Mouse (Mus musculus): ENCODE measurements around the gene Uck1.
"Not testable (repeated sequence)": the region's sequence is repeated elsewhere in the genome, so short reads cannot be mapped to it uniquely, and the experiment has no call there.

Uck1 gene

GRCm38 (mm10) chr2:32259657-32260417, at the start of gene Uck1:
Uck1 (minus strand) TSS chr2:32260159.
- no peak for DNase-seq (ENCODE audit: low read depth)

DNA sequence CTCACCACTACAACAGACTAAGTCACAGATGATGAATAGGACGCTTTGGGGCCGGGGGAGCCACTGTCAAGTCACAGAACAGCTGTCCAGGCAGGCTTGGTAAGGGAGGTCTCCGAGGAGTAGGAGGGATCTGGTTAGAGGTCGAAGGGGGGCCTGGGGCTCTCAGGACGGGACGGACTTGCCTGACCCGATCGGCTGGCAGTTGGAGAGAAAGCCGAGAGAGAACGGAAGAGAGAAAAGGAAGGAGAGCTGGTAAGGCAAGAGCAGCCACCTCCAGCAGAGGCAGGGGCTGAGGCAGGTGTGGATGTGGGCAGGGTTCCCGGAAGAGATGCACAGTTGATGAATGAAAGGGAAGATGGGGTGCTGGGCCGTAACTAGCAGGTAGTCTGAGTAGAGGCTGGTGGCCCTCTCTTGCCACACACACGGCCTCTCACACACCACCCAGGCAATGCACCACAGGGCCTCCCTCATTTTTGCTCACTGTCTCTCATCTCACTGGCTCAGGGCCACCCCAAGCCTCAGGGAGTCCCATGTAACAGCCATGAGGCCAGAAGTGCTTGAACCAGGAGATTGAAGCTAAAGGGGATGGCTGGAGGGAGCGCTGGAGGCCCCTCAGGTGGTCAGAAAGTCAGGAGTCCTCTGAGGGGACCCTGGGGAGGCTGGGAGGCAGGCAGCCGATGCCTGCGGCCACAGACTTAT, 49.1 kb upstream of the Uck1 start:
- DNase-seq (ENCODE audit: low read depth), result no peak

DNA sequence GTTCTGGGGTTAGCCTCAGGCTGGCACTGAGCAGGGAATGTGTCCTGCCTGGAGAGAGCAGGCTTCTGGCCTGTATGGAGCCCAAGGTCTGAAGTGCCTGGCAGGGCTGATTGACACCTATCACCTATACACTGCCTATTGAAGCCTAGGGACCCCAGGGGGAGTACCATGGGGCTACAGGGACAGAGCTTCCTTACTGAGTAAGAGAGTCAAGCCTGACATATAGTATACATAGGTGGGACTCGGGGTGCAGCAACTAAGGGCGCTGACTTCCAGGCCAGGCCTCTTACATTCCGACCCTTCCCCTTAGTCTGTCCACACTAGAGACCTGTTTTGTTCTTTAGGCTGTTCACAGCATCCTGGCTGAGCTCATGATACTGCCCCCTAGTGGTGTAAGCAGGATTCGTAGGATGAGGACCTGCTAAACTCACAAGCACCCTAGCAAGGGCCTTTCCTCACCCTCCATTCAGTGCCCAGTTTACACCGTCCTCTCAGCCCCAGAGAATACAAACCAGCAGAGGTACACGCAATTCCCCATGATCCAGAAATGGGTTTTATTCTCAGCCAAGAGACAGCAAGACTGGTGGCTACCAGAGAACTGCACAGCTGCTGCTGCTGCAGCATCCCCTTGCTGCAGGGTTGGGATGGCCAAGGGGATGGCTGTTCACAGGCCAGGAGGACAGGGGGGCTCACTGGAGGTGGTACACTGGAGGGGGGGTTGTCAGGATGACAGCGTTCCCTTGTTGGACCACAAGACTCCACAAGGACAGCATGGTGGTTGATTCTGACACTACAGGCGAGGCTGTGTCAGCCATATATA, 48.2 kb upstream of the Uck1 start:
- DNase-seq (ENCODE audit: low read depth), result no peak

GRCm38 (mm10) chr2:32307247-32307798, 47.4 kb upstream of the Uck1 start:
- no peak for DNase-seq (ENCODE audit: low read depth)

DNA sequence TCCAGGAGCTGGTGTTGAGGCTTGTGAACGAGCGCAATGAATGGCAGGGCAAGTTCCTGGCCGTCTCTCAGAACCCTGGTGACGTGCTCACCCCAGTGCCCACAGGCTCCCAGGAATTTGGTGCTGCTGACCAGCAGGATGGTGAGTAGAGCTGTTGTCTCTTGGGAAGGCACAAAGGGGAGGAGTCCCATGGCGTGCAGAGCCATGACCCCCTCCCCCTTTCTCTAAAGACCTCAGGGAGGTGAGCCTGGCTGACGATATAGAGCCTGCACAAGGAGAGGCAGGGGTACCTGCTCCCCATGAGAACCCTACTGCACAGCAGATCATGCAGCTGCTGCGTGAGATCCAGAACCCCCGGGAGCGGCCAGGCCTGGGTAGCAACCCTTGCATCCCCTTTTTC, 46.2 kb upstream of the Uck1 start:
- no peak for DNase-seq (ENCODE audit: low read depth)

DNA sequence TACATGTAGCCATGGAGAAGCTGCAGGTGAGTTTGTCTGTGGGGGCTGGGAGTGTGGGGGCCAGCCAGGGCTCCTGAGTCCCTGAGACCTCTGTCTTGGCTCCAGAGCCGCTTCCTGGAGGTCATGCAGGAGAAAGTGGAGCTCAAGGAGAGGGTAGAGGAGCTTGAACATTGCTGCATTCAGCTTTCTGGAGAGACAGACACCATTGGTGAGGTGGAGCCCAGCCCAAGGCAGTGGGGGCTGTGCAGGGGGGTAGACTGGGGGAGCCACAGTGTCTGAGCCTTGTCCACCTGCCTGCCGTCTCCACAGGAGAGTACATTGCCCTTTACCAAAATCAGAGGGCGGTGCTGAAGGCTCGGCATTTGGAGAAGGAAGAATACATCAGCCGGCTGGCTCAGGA, 45.7 kb upstream of the Uck1 start:
- no peak for DNase-seq (ENCODE audit: low read depth)

- no peak for DNase-seq (ENCODE audit: low read depth)
Observed at GRCm38 (mm10) chr2:32304145-32304832, 44.3 kb upstream of the Uck1 start.

DNA sequence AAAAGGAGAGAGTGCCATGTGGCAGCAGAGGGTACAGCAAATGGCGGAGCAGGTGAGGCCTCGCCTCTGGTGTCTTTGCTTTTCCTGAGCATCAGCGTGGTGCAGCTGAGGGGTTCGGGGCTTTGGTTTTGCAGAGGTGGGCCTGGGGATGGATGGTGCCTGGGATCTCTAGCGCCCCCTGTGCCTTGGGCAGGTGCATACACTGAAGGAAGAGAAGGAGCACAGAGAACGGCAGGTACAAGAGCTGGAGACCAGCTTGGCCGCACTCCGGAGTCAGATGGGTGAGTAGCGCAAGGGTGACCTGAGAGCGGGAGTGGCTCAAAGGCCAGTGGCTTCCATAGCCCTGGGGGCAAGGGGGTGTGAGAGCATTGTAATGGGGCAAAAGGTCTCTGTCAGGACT, 43.0 kb upstream of the Uck1 start:
- no peak for DNase-seq (ENCODE audit: low read depth)

- DNase-seq (ENCODE audit: low read depth), result no peak
Observed at GRCm38 (mm10) chr2:32299469-32299868, 39.5 kb upstream of the Uck1 start.

DNA sequence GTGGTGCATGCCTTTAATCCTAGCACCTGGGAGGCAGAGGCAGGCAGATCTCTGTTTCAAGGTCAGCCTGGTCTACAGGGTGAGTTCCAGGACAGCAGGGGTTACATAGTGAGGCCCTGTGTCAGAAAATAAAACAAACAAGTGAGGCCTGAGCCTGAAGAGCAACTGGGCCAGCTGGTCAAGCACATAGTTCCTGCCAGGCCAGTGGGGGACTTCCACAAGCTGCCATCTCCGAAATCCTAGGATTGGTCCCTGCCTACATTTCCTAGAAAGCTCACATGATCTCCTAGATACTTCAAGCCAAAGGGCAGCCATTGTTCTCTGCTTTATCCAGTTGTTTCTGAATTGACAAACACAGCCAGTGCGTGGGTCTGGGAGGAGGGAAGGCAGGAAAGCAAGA, 35.9 kb upstream of the Uck1 start:
- not testable (repeated sequence) for DNase-seq (ENCODE audit: low read depth)

- no peak for DNase-seq (ENCODE audit: low read depth)
Observed at GRCm38 (mm10) chr2:32295285-32295684, 35.3 kb upstream of the Uck1 start.

DNA sequence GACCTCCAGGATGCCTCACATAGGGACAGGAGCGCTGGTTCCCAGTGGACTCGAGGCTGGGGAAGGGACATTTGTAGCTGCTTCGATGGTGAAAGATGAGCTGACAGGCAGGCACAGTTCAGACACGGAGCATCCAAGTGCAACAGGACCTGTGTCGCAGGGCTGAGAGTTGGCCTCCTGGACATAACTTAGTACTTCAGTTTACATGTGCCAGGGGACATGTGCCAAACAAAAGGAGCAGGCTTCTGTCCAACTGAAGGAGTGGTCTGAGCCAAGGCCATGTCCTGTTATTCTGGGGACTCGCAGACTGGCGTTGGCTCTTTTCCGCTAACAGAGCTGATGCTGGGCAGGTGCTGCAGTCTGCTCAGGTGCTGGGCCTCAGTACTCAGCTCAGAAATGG, 34.4 kb upstream of the Uck1 start:
- no peak for DNase-seq (ENCODE audit: low read depth)

- DNase-seq (ENCODE audit: low read depth), result no peak
Observed at GRCm38 (mm10) chr2:32289578-32289977, 29.6 kb upstream of the Uck1 start.

DNA sequence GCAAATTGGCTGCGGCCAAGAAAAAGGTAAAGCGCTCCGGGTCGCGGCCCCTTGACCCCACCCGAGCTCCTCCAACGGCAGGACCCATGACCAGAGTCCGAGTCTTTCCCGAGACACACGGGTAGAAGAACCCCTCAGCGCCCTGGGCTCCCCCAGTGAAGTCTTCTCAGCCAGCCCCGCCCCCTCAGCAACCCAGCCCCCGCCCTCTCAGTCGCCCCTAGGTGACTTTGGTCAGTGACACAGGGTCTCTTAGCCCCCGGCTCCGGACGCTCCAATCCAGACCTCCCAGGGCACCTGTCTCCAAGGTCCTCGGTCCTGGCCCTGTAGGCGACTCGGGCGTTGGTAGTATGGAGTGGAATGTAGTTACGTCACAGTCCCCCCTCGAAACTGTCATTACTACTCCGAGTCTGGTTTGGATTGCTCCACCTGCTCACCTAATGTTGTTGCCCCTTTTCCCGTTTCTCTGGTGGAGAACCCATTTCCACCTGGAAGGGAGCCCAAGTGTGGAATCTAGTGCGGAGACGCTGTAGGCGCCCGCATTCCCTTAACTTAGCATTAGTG, 28.5 kb upstream of the Uck1 start:
- no peak for DNase-seq (ENCODE audit: low read depth)

GRCm38 (mm10) chr2:32287923-32288367, 28.0 kb upstream of the Uck1 start, which contains the start of gene Swi5:
Swi5 (minus strand) TSS chr2:32288075.
- DNase-seq (ENCODE audit: low read depth), result peak; percentile 99

DNA sequence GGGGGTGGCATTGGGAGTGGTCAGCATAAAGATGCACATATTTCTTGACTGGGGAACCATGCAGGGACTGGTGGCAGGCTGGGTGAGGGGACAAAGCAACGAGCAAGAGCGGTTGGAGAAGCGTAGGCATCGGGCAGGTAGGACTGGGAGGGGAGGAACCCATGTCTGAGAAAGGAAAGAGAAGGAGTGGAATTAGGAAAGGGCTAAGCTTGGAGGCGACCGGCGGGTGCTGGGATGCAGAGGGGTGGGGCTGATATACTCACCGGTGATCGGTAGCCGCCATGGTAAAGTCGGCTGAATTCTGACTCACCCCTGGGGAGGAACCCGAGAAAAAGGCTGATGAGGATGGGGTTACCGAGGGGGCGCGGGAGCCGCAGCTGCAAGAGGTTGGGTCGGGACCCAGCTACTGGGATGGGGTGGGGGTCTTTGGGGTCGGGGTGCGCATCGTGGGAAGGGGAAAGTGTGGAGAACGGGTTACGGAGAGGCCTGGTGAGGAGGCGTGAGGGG, 27.4 kb upstream of the Uck1 start, which contains the start of gene Golga2:
Golga2 (plus strand) TSS at position 51 of the 507 bp plus-strand sequence.
- DNase-seq (ENCODE audit: low read depth), result no peak

DNA sequence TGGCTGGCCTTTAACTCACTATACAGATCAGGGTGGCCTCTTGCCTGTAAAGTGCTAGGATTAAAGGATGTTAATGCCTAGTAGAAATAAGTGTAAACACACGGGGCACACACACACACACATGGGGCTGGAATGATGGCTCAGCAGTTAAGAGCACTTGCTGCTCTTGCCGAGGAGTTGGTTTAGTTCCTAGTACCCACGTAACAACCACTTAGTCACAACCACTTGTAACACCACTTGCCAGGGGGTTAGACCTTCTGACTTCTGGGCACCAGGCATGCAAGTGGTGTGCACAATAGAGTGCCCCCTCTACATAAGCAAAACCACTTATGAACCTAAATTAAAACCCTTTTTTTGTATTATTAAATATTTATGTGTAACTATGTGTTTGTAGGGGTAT, 24.0 kb upstream of the Uck1 start:
- DNase-seq (ENCODE audit: low read depth), result no peak

DNA sequence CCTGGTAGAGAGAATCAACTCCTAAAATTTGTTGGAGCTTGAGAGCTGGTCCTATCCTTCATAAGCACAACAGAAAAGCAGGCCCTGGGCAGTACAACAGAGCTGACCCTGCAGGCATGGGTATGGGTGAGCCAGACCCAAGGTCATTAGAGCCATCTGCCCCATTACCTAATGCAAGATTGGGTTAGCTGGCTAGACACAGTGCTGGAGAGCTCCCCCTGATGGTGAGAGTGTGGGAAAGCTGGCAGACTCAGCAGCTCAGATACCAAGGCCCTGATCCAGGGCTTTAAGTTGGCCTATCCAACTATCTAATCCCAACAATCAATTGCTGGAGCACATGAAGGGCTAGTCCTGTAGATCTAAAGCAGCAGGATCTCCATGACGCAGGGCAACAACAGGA, 22.8 kb upstream of the Uck1 start:
- DNase-seq (ENCODE audit: low read depth), result peak; percentile 13

- DNase-seq (ENCODE audit: low read depth), result no peak
Observed at GRCm38 (mm10) chr2:32282289-32282688, 22.3 kb upstream of the Uck1 start.

DNA sequence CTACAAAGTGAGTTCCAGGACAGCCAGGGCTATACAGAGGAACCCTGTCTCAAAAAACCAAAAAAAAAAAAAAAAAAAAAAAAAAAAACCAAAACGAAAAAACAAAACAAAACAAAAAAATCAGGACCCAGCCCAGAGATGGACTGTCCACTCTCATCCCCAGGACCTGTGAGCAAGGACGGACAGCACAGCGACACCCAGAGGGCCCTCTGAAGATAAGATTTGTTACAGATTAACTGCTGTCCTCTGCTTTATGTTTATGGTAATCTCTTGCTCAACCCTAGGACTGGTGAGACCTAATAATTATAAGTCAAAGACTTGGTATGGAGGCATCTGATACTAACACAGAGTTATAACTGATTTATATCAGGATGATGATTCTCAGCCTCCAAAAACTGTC, 15.9 kb upstream of the Uck1 start:
- DNase-seq (ENCODE audit: low read depth), result no peak

GRCm38 (mm10) chr2:32260635-32261034, 676 bp upstream of the Uck1 start:
- peak; percentile 11 for DNase-seq (ENCODE audit: low read depth)

All from fibroblast of lung, adult 2 months (primary cell).